Mouse (Mus musculus) ovary, postnatal 36 days (tissue): Measurements from ENCODE around the gene Stk36.
A peak's percentile ranks its signal among the peaks of the same experiment; 100 is the strongest.

Source experiments
- DNase-seq: peaks from one replicate; pipeline ENCODE4 v3.0.0; 2022; ENCODE audit warnings: low spot score, mixed read lengths

Gene Stk36

DNA sequence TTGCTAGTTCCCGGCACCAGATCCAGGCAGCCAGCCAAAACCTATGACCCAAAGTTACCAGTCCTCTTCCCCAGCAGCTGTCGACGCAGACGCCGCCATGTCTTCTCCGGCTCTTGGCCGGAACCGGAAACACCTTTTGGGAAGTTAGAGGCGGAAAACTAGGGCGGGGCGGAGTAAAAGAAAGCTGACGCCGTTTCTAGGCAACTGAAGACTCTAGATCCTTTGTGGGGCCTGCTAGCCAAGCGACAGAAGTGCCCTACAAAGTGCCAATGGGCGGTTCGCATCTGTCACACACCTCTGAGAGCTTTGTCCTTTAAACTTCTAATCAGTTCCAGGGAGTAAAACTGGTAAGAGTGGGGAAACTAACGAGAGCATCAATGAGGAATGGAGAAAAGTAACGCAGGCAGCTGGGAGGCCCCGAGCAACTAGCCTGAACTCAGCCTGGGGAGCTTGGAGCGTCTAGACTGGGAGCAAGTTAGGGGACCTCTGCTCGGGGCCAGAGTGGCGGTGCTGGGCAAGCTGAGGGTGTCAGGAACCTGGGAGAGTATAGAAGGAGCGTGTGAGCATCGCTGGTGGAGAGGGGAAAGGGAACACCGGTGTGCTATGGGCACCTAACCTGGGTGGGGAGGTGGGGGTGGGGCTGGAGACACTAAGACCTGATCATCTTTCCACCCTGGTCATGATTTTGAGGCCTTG is at the start of gene Stk36, which contains the start of gene Rnf25:
Stk36 (plus strand) TSS at position 179 of the 696 bp plus-strand sequence.
Rnf25 (minus strand) TSS at position 131 of the 696 bp plus-strand sequence.
- DNase-seq, result peak; percentile 78

DNA sequence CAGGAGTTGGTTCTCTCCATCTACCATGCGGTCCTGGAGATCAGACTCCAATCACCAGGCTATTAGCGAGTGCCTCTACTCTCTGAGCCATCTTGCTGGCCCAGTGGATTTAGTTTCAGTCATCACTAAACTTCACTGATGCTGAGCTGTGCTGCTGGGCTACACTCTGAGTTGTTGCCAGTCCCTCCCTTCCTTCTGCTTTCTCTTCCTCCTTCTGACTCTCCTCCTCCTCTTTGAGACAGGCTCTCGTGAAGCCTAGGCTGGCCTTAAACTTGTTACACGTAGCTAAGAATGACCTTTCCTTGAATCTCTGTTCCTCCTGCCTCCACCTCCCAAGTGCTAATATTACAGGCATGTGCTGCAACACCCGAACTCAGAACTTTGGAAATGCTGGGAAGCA is 42.2 kb upstream of the Stk36 start:
- no peak for DNase-seq

DNA sequence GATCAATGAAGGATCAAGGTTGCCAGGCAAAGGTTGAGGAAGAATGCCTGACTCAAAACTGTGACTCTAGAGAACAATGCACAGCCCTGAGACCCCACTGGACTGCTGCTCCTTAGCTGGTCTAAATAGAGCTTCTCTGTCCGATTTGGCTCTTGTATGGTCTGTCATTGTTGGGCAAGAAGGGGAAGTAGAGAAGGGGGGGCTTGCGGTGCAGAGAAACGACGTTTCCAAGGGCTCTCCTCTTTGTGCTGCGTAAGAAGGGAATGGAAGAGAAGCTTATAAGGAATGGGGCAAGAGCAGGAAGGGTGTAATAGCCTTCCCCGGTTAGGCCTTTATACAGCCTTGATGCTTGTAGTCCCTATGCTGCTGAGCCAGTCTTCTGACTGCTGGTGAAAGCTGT is 35.4 kb upstream of the Stk36 start:
- no peak for DNase-seq

DNA sequence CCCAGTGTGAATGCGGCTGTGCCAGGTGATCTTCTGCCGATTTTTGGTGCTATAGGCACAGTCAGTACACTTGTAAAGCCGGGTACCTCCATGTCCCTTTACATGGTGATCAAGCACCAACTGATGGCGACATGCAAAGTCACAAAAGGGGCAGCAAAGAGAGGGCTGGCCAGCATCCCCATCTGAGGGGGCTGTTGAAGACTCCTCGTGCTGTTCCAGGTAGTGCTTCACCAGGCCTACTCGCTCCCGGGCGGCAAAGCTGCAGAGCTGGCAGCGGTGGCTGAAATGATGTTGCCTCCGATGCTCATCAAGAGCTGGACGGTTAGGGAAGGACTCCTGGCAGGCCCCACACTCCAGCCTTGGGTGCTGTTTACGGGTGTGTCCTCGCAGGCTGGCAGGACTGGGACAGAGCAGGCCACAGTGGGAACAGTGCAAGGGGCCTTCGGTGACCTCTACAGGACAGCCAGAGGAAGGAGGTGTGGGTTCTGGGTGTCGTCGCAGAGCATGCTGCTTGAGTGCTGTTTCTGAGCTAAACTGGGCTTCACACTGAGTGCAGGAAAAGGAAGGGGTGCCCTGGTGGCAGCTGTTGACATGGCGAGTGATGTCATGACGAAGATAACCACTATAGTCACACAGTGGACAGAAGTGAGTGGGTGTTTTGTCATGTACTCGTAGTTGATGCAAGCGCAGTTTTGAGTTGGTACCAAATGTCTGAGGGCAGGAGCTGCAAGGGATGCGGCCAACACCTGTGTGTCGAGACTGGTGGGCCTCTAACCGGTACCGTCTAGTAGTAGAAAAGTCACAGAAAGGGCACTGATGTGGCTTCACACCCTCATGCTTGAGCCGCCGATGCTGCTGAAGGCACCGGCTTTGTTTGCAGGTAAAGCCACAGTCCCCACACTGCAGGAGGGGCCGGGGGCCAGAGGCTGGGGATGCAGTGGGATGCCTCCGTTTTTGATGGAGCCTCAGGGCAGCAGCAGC is 31.2 kb upstream of the Stk36 start:
- DNase-seq, result no peak

DNA sequence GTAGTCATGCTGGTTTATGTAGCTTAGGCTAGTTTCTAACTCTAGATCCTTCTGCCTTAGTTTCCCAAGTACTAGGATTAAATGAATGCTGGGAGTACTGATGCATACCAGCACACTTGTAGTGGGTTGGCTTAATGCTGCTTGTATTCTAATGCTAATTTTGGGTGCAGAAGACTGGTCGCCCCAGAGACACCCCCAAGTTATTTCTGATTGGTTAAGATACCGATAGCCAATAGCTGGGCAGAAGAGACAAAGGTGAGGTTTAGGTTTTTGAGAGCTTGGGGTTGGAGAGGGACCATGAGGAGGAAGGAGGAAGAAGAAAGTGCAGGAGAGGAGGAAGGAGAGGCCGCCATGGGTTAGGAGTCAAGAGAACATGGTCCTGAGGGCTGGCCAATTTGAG is 18.6 kb upstream of the Stk36 start:
- no peak for DNase-seq

DNA sequence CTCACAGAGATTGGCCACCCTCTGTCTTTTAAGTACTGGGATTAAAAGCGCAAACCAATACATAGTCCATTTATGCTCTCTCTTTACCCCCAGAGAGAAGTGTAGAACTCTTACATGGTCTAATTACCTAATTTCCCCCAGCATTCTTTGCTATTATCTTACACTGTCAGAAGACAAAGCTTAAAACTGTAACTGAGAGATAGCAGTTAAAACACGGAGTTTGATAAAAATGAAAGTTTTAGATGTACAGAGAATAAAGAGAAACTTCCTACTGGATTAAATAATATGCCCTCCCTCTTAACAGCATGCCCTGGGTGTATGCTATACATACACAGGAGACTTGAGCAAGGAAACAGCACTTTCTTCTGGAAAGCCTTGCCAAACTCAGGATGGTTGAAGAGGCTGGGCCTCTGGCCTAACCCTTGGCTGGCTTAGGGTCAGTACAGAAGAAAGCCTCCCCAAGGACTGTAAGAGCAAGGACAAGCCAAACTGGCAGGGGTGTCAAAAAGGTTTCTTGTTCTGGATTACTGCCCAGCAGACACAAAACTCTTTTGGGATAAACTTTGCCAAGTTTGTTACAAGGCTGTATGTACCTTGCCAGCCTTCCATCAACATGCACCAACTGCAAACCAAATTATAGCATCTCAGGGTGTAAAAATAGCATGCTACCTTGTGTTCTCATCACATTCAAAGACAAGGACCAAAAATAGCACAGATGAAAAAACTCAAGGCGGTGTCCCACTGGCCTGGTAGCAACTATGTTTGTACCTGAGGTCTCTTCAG is 16.4 kb upstream of the Stk36 start:
- no peak for DNase-seq

DNA sequence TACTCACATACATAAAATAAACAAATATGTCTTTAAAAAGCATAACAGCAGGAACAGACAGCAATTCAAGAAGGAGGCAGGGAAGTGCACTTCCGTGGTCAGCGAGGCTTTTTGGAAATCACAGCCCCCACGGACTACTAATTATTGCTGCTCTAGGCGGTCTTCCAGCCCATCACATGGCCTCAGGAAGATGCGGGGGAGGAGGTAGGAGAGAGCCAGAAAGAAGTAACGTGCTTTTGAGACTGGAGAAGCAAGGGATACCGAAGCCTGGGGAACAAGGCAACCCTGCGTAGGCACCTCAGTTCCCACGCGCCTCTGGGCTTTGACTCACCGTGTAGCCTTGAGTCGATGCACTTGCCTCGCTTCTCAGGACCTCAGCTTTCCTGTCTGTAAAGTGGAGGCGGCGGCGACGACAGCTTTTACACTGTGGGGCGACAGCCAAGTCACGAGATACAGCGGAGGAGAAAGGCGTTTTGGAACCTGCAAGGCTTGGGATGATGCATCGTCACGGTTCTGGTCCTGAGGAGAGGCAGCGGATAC is 13.9 kb upstream of the Stk36 start:
- DNase-seq, result no peak

DNA sequence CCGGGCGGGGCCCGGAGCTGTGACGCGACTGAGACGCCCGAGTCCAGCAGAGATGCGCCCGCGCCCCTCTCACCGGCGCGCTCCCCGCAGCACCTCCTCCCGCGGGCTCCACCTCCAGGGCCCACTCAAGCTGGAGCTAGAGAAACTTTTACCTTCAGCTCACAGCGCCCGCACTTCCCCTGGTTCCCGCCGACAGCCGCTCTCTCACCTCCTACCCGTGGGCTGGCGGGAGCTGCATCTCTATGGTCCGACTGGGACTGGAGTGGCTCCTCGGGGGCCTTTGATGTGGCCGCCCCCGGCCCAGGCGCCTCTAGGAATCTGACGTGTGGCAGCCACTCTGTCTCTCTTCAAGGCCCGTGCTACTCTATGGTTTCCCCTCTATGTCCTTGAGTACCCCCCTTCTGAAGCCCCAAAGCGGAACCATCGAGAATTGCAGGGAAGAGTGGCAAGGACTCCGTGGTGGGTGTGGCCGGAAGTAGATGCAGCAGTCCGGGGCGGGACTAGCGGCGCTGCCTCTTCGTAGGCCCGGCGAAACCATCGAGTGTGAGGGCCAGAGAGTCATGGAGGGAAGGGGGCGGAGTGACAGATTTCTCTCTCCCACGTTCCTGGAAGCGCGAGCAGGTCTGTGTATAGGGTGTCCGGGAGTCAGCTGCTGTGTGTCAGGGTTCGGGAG is 13.3 kb upstream of the Stk36 start, which contains the start of the genes Zfp142 and Bcs1l:
Zfp142 (minus strand) TSS at position 474 of the 673 bp plus-strand sequence.
Bcs1l (plus strand) TSS at position 517 of the 673 bp plus-strand sequence.
- DNase-seq, result peak; percentile 97

DNA sequence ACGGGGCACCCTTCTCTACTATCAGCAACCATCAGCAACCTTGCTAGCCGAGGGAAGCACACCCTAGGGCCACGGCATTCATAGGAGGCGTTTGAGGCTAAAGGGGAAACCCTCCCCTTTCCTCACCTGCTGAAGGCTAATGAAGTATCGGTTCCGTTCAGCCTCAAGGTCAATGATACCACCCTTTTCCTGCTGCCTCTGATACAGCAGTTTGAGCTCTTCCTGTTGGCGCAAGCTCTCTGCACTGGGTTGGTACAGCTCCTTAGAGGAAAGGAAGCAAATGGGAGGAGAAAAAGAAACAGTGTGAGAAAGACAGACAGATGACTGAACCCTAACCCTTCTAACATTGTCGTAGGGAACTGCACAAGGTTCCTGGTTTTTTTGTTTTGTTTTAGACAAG is 6.8 kb upstream of the Stk36 start:
- no peak for DNase-seq

DNA sequence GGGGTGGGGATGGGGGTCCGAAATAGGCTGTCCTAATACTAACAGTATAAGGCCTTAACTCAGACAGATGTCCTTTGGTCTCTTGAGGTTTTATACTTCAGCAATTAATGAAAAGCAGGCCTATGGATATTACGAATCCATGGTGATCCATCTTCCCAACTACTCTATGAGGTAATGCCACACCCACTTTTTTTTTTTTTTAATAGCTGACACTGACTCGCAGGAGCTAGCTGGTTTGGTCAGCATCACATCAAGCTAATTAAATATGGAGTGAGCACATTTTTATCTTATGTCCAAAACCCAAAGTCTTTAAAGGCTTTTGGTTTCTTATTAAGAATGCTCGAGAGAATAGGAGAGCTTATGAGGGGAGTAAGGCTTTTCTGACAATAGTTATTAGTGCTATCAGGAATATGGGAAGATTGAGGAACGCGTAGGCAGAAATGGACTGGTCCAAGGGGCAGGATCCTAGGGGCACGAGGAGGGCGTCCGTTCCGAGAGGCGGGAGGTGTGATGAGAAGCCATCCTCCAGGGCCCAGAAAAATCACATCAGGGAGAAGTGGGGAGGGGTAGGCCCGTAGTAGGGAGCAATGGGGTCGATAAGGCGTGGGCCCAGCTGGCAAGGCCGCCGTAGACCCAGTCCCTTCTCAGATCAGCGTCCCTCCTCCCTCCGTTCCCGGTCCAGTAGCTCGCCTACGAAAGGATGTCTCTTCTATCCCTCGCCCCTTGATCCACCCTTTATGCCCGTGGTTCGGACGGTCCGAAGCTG is 561 bp upstream of the Stk36 start:
- DNase-seq, result no peak

DNA sequence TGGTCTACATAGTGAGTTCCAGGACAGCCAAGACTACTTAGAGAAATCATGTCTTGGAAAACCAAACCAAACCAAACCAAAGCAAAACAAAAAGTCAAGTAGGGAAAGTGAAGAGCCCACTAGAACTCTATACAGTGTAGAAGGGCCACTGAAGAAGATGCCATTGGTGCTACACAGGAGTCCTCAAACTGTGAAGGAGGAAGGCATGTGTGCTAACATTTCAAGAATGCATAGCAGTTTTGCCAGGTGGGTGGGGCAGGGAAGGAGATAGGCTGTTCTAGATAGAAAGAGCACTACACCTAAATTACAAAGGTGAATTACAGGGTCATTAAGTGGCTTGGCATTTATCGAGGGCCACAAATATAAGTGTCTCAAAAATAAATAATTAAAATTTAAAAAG is 22.9 kb downstream of the Stk36 start:
- no peak for DNase-seq

DNA sequence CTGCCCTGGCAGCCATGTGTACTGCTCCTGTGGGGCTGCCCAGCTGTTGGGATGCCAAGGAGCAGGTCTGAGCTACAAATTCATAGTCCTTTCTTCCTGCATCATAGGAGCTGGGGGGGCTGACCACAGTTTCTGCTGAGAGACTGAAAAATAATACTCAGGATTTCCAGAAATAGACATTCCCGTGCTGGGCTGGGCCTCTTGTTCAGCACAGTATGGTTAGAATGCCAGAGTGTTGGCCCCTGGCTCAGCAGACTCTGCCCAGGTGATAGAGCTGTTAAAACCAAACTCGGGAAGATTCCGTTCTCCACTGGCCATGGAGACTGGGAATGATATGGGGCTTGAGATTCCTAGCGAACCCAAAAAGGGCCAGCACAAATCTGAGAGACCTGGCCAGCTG is 24.8 kb downstream of the Stk36 start:
- no peak for DNase-seq

DNA sequence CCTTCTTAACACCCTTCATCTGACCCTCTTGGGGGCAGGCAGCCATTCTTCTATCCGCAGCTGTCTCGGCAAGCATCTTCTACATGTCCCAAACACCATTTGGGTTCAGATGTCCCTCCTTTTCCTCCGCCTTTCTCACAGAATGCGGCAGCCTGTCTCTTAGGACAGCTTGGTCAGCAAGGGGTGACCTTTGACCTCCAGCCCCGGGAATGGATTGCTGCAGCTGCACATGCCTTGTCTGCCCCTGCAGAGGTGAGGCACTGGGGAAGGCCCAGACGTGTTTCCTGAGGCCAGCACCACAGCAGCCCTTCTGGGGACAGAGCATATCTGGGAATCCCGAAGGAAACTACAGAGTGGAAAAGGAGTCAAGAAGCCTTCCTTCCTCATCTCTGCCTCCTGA is 26.8 kb downstream of the Stk36 start:
- no peak for DNase-seq

DNA sequence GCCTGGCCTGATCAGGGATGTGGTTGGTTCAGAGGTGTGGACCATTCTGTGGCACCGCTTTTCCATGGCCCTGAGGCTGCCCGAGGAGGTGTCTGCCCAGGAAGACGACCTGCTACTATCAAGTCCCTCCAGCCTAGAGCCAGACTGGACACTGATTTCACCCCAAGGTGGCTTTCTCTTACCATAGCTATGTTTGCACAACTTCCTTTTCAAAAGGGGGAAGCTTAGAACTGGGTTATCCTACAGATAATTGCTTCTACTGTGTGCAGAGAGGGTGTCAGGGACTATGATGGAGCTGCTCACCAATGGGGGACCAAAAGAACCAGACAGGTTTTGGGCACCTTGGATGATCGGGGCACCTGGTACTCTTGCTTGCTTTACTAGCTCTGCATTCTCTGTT is 31.5 kb downstream of the Stk36 start:
- no peak for DNase-seq

DNA sequence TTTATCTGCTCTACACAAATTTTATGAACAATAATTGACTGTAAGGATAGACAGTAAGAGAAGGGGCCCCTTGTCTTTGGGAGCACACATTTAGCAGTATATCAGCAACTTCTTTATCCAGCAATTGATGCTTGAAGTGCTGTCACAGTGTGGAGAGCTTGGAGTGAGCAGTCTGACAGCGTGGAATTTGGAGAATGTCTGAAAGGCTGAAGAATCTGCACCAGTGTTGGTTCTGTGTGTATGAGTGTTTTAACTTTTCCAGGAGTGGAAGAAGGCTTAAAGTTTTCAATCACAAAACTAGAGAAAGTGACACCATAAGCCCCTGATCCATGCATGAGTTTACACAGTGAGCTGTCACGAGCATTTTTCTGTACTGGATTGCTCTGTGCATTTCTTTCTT is 42.3 kb downstream of the Stk36 start:
- DNase-seq, result no peak

DNA sequence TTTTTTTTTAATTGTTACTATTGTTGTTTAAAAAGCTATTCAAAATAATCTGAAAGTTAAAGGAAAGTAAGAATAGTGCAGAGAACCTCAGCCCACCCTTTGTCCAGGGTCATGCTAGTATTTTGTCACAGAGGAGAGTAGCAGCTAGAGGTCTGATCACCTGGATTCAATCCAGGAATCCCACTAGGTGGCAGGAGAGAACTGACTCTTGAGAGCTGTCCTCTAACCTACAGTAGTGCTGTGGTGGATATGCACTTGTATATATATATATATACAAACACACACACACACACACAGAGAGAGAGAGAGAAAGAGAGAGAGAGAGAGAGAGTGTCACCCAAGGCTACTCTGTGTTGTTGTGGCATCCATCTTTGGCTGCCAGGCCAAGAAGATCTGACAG is 42.7 kb downstream of the Stk36 start:
- no peak for DNase-seq

DNA sequence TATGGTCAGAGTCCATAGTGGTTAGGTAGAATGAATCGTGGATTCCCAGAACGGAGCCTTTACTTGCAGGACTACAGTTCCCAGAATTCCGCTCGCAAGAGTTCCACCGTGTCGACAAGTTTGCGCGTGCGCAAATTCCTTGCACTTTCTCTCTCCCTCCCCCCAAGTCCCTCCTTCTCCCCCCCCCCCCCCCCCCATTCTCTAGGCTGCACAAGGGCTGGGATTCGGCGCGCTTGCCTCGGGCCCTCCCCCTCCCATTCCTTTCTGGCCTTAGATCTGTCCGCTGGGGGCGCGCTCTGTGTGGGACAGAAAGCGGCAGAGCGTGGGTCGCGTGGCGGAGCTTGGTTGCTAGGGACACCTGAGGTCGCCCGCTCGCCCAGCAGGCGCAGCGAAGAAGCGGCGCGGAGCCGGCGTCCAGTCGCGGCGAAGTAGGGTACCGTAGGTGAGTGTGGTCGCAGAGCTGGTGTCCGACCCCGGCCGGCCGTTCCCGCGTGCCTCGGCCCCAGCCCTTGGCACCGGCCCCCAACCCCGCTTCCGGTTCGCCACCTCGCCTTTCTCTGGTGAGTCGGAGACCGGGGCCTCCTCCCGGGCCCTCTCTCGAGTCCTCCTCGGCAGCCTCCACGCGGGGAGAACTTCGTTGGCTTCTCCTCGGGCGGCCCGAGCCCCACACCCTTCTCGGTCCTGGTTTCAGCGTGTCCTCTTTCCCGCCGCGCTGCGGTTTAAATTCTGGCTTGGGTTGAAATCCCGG is 60.4 kb downstream of the Stk36 start, which contains the start of gene Ttll4:
Ttll4 (plus strand) TSS at position 298 of the 748 bp plus-strand sequence.
- DNase-seq, result peak; percentile 96

DNA sequence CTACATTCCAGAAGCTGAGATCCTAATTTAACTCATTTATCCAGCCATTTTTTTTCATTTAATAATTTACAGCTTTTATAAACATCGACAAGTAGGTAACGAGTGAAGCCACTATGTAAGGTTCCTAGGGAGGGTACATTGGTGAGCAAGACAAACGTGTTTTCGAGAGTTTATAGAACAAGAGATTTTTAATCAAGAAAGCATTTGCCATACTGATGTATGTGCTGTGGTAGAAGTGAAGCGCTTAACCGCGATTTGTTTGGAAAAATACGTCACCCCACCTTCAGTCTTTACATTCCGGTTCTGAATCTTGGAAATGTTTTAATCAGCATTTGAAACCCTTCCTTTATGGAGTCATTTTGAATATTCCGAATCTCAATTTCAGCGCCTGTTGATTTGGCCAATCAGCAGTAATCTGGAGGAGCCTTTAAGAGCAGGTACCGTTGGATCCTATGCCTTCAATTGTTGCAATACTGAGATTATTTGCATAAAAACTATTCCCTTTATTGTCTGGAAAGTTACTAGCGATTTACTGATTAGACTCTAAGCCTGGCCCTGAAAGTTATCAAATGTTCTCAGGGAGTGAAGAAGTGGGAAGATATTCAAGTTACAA is 61.1 kb downstream of the Stk36 start:
- no peak for DNase-seq

DNA sequence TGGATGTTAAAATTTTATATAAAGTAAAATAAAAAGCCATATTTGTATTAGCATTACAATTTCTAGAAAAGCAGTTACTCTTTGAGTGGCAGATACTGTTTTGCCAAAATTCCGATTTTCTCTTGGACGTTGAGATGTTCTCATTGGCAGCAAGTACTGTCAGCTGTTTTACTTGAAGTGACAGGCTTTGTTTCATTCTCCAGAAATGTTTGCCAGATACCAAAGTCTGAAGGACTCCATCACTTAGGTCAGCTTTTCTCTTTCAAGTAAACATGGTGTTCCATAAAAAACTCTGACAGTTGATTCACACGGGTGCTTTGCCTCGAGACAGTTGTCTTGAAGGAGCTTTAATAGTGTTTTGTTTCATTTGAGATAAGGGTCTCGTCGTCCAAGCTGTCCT is 63.9 kb downstream of the Stk36 start:
- DNase-seq, result no peak
